Mouse (Mus musculus): ENCODE measurements around the gene Kif7.

DNA sequence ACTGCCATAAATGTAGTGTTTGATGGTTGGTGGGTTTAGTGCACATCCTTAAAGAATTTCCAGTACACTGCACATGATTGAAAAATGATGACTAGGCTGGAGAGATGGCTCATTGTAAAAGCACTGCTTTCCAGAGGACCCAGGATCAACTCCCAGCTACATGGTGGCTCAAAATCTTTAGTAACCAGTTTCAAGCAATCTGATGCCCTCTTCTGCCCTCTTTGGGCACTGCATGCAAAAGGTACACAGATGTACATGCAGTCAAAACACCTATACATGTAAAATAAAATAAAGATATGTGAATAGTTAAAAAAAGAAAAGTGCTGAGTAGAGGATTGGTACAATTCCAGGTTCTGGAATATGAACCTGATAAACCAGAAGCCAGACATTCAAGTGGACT, 36.3 kb downstream of the Kif7 start:
- TF ChIP-seq CTCF (IDR thresholded peaks at IDR 0.05; ENCODE audit: extremely low read depth, insufficient read length, insufficient replicate concordance, low read depth, low read length), result no peak
- TF ChIP-seq POLR2A (IDR thresholded peaks at IDR 0.05; ENCODE audit: low read depth, low read length), result no peak

Measured in small intestine, adult 2 months (tissue).